Mouse (Mus musculus) lung, postnatal 0 days (tissue): ENCODE data around the gene Trp53i13.

Source experiments
- CTCF ChIP-seq: IDR thresholded peaks from 2 replicates; pipeline ENCODE4 v1.5.1; 2016; ENCODE audit warnings: antibody characterized with exemption, mild to moderate bottlenecking
- EP300 ChIP-seq: IDR thresholded peaks from 2 replicates; pipeline ENCODE4 v1.6.1; 2016; ENCODE audit warnings: antibody characterized with exemption, mild to moderate bottlenecking, control low read depth

GRCm38 (mm10) chr11:77499354-77499753 is 16.4 kb downstream of the Trp53i13 start:
- TF ChIP-seq CTCF = no peak
- TF ChIP-seq EP300 = no peak
